Mouse (Mus musculus) MEL (cell line): ENCODE data around the gene Mtg2. TPM values are rescaled to one million over a fixed set of nuclear protein-coding genes. Genes with fewer than 3 reads are reported as not detected.

Experiments used
- DNase-seq: peaks from one replicate; pipeline ENCODE4 v3.0.0; 2011; ENCODE audit warnings: low read depth, low spot score
- H3K27ac ChIP-seq: 2 replicates; pipeline ENCODE4 v1.5.1; 2012; ENCODE audit warnings: low read depth, mild to moderate bottlenecking, control low read depth, low read length, moderate library complexity; ENCODE audit not compliant: control insufficient read depth
- H3K27me3 ChIP-seq, 2 experiments: fragments of 150-350 bp in 1 of 2; sonication (generic) in 1 of 2; 2 replicates each; pipeline ENCODE4 v1.6.1; 2012; ENCODE audit warnings: low read length in 2 of 2, mild to moderate bottlenecking in 2 of 2, improper control_type of control experiment in 1 of 2, moderate library complexity in 1 of 2; ENCODE audit not compliant: insufficient read depth in 2 of 2, control insufficient read depth in 1 of 2
- H3K36me3 ChIP-seq, 2 experiments: 2 replicates each; pipeline ENCODE4 v1.6.1; 2012 to 2014; ENCODE audit warnings: low read length in 2 of 2, improper control_type of control experiment in 1 of 2, inconsistent platforms in 1 of 2, mild to moderate bottlenecking in 1 of 2; ENCODE audit not compliant: insufficient read depth in 2 of 2, control insufficient read depth in 1 of 2
- H3K4me1 ChIP-seq, 2 experiments: fragments of 150-350 bp in 1 of 2; sonication (generic) in 1 of 2; 2 replicates each; pipeline ENCODE4 v1.6.1; 2012; ENCODE audit warnings: low read length in 2 of 2, improper control_type of control experiment in 1 of 2, mild to moderate bottlenecking in 1 of 2; ENCODE audit not compliant: insufficient read depth in 2 of 2, control insufficient read depth in 1 of 2
- H3K4me3 ChIP-seq, 2 experiments: fragments of 150-350 bp in 1 of 2; sonication (generic) in 1 of 2; 2 replicates each; pipeline ENCODE4 v1.5.1; 2012; ENCODE audit warnings: low read depth in 2 of 2, low read length in 2 of 2, mild to moderate bottlenecking in 2 of 2, moderate library complexity in 2 of 2, control low read depth in 1 of 2, improper control_type of control experiment in 1 of 2; ENCODE audit not compliant: control insufficient read depth in 1 of 2, insufficient read depth in 1 of 2
- H3K79me2 ChIP-seq: 2 replicates; pipeline ENCODE4 v1.6.1; 2012; ENCODE audit warnings: mild to moderate bottlenecking, low read length, moderate library complexity; ENCODE audit not compliant: control insufficient read depth, poor library complexity, insufficient read depth
- H3K9ac ChIP-seq: 2 replicates; pipeline ENCODE4 v1.6.1; 2012; ENCODE audit warnings: low read depth, mild to moderate bottlenecking, control low read depth, low read length, moderate library complexity; ENCODE audit not compliant: control insufficient read depth, poor library complexity, severe bottlenecking
- H3K9me3 ChIP-seq: fragments of 150-350 bp; sonication (generic); replicated peaks from 2 replicates; pipeline ENCODE4 v1.6.1; 2012; ENCODE audit warnings: mild to moderate bottlenecking, low read length, improper control_type of control experiment, moderate library complexity; ENCODE audit not compliant: insufficient read depth
- BHLHE40 ChIP-seq: IDR thresholded peaks from 2 replicates; pipeline ENCODE4 v1.6.1; 2012; ENCODE audit warnings: low read depth, mild to moderate bottlenecking, inconsistent platforms, low read length, improper control_type of control experiment, borderline replicate concordance
- CHD1 ChIP-seq: IDR thresholded peaks from 2 replicates; pipeline ENCODE4 v1.6.1; 2012; ENCODE audit warnings: low read depth, mild to moderate bottlenecking, inconsistent platforms, low read length, improper control_type of control experiment
- CTCF ChIP-seq, 3 experiments: IDR thresholded peaks in 2 of 3; conservative IDR thresholded peaks in 1 of 3; 2 replicates each; pipeline ENCODE4 v1.5.1; 2011 to 2012; ENCODE audit warnings: low read length in 3 of 3, low read depth in 2 of 3, mild to moderate bottlenecking in 2 of 3, improper control_type of control experiment in 1 of 3, inconsistent platforms in 1 of 3, mixed read lengths in 1 of 3, moderate library complexity in 1 of 3; ENCODE audit not compliant: control insufficient read depth in 1 of 3, insufficient read depth in 1 of 3, poor library complexity in 1 of 3, severe bottlenecking in 1 of 3
- ELF1 ChIP-seq: IDR thresholded peaks from 2 replicates; pipeline ENCODE4 v1.6.1; 2014; ENCODE audit warnings: low read depth, mild to moderate bottlenecking, inconsistent platforms, low read length, improper control_type of control experiment, moderate library complexity
- EP300 ChIP-seq, 2 experiments: IDR thresholded peaks; 2 replicates each; pipeline ENCODE4 v1.6.1; 2011; ENCODE audit warnings: improper control_type of control experiment in 2 of 2, low read length in 2 of 2, low read depth in 1 of 2, mild to moderate bottlenecking in 1 of 2
- ETS1 ChIP-seq: IDR thresholded peaks from 2 replicates; pipeline ENCODE4 v1.6.1; 2012; ENCODE audit warnings: low read depth, mild to moderate bottlenecking, inconsistent platforms, low read length, improper control_type of control experiment, moderate library complexity
- GATA1 ChIP-seq: IDR thresholded peaks from 2 replicates; pipeline ENCODE4 v1.6.1; 2011; ENCODE audit warnings: low read depth, low read length, improper control_type of control experiment
- HCFC1 ChIP-seq: IDR thresholded peaks from 2 replicates; pipeline ENCODE4 v1.6.1; 2012; ENCODE audit warnings: low read depth, mild to moderate bottlenecking, inconsistent platforms, low read length, improper control_type of control experiment, moderate library complexity
- JUND ChIP-seq: IDR thresholded peaks from 2 replicates; pipeline ENCODE4 v1.6.1; 2011; ENCODE audit warnings: low read depth, mild to moderate bottlenecking, improper control_type of control experiment, low read length
- MAX ChIP-seq: IDR thresholded peaks from 2 replicates; pipeline ENCODE4 v1.6.1; 2011; ENCODE audit warnings: low read length, improper control_type of control experiment
- MAZ ChIP-seq: IDR thresholded peaks from 2 replicates; pipeline ENCODE4 v1.6.1; 2012; ENCODE audit warnings: low read depth, mild to moderate bottlenecking, inconsistent platforms, low read length, improper control_type of control experiment
- MEF2A ChIP-seq: IDR thresholded peaks from 2 replicates; pipeline ENCODE4 v1.6.1; 2014; ENCODE audit warnings: low read depth, mild to moderate bottlenecking, inconsistent platforms, low read length, improper control_type of control experiment; ENCODE audit not compliant: poor library complexity, insufficient replicate concordance, severe bottlenecking; ENCODE audit errors: extremely low read depth
- MXI1 ChIP-seq: IDR thresholded peaks from 2 replicates; pipeline ENCODE4 v1.6.1; 2011; ENCODE audit warnings: mild to moderate bottlenecking, low read depth, low read length, improper control_type of control experiment
- MYB ChIP-seq: IDR thresholded peaks from 2 replicates; pipeline ENCODE4 v1.6.1; 2011; ENCODE audit warnings: mild to moderate bottlenecking, low read depth, low read length, improper control_type of control experiment
- NELFE ChIP-seq: IDR thresholded peaks from 2 replicates; pipeline ENCODE4 v1.6.1; 2011; ENCODE audit warnings: low read depth, low read length, improper control_type of control experiment
- NRF1 ChIP-seq: IDR thresholded peaks from 2 replicates; pipeline ENCODE4 v1.6.1; 2014; ENCODE audit warnings: low read depth, mild to moderate bottlenecking, inconsistent platforms, low read length, improper control_type of control experiment, moderate library complexity; ENCODE audit not compliant: poor library complexity, insufficient read depth, severe bottlenecking
- POLR2A ChIP-seq, 2 experiments: IDR thresholded peaks; 2 replicates each; pipeline ENCODE4 v1.6.1; 2011 to 2012; ENCODE audit warnings: low read length in 2 of 2, mild to moderate bottlenecking in 2 of 2, control low read depth in 1 of 2, improper control_type of control experiment in 1 of 2, low read depth in 1 of 2, moderate library complexity in 1 of 2; ENCODE audit not compliant: control insufficient read depth in 1 of 2, insufficient read depth in 1 of 2, poor library complexity in 1 of 2
- POLR2AphosphoS2 ChIP-seq: IDR thresholded peaks from 2 replicates; pipeline ENCODE4 v1.6.1; 2011; ENCODE audit warnings: low read length, improper control_type of control experiment
- POLR2AphosphoS5 ChIP-seq: IDR thresholded peaks from 2 replicates; pipeline ENCODE4 v1.6.1; 2012; ENCODE audit warnings: low read depth, borderline replicate concordance, mild to moderate bottlenecking, inconsistent platforms, low read length, moderate library complexity, mixed read lengths
- SIN3A ChIP-seq: IDR thresholded peaks from 2 replicates; pipeline ENCODE4 v1.6.1; 2012; ENCODE audit warnings: low read length, improper control_type of control experiment, inconsistent platforms
- SMC3 ChIP-seq: IDR thresholded peaks from 2 replicates; pipeline ENCODE4 v1.6.1; 2011; ENCODE audit warnings: low read depth, low read length, improper control_type of control experiment
- TAL1 ChIP-seq: IDR thresholded peaks from 2 replicates; pipeline ENCODE4 v1.6.1; 2012; ENCODE audit warnings: mild to moderate bottlenecking, inconsistent platforms, low read length, moderate library complexity, mixed read lengths
- TBP ChIP-seq: IDR thresholded peaks from 2 replicates; pipeline ENCODE4 v1.8.0; 2011; ENCODE audit warnings: low read depth, low read length, improper control_type of control experiment
- TCF12 ChIP-seq: IDR thresholded peaks from 2 replicates; pipeline ENCODE4 v1.6.1; 2014; ENCODE audit warnings: low read depth, mild to moderate bottlenecking, inconsistent platforms, low read length, improper control_type of control experiment, moderate library complexity
- USF1 ChIP-seq: IDR thresholded peaks from 2 replicates; pipeline ENCODE4 v1.6.1; 2014; ENCODE audit warnings: low read depth, mild to moderate bottlenecking, inconsistent platforms, low read length, improper control_type of control experiment, moderate library complexity
- ZC3H11A ChIP-seq: IDR thresholded peaks from 2 replicates; pipeline ENCODE4 v1.6.1; 2012; ENCODE audit warnings: low read depth, mild to moderate bottlenecking, inconsistent platforms, low read length, improper control_type of control experiment
- ZKSCAN1 ChIP-seq: IDR thresholded peaks from 2 replicates; pipeline ENCODE4 v1.6.1; 2012; ENCODE audit warnings: low read depth, mild to moderate bottlenecking, inconsistent platforms, low read length, improper control_type of control experiment, moderate library complexity
- ZMIZ1 ChIP-seq: IDR thresholded peaks from 2 replicates; pipeline ENCODE4 v1.6.1; 2012; ENCODE audit warnings: low read depth, mild to moderate bottlenecking, inconsistent platforms, low read length, improper control_type of control experiment, moderate library complexity
- polyA plus RNA-seq, 2 experiments: library from polyadenylated mRNA; stranded (reverse) in 1 of 2; unstranded in 1 of 2; fragments of >175 nt in 1 of 2; fragments of >200 nt in 1 of 2; gene quantifications; 2 replicates each; pipeline versions ENCODE4 v1.2.1 to v1.2.4; 2012; ENCODE audit warnings: low replicate concordance in 2 of 2, low read depth in 1 of 2; ENCODE audit not compliant: insufficient read length in 2 of 2, insufficient read depth in 1 of 2, missing spikeins in 1 of 2
- total RNA-seq: library from RNA; depleted of rRNA; stranded (reverse); fragments of 300-350 nt; gene quantifications from 2 replicates; pipeline ENCODE4 v1.2.3, GENCODE M21; 2012

The Mtg2 gene
- total and polyA plus RNA-seq, 3 experiments = 30.9 to 35.2 TPM; not detected in 1

DNA sequence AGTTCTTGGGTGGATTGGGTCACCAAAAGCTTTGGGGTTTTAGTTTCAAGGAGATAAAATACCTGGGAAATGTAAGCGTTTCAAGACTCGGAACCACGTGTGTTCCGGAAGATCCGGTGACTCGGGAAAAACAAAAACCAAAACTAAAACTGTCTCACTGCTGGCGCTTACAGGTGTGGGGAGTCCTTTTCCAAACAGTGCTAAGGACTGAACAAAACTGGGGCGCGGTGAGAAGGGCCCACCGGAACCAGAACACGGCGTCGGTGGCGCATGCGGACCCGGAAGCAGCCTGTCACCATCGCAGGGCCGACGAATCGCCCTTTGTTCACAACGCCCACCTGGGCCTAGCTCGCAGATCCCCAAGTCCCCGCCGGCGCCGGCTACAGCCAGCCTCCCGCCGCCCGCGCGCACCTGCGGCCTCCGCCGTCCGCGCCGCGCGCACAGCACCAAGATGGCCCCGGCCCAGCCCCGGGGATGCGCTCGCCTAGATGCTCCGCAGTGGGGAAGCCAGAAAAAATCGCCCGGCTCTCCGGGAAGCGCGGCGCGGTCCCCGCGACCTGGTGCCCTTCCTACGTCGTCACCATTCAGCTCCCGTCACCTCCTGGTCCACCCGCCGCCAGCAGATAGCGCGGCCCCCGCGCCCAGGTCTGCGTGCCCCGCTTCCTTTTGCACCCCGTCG, 28.7 kb upstream of the Mtg2 start:
- Histone ChIP-seq H3K9ac (peak overlapping the region; percentile 95), H3K27me3 (no peaks in the 10 kb centered on the region), H3K4me3 (peak overlapping the region; percentile 87 to 91), H3K79me2 (peaks cover 43% of the 10 kb centered on the region), H3K36me3 (peaks cover 13 to 18% of the 10 kb centered on the region in 2 experiments), H3K9me3 (no peaks in the 10 kb centered on the region), H3K27ac (peak overlapping the region; percentile 75), H3K4me1 (peaks cover 4 to 17% of the 10 kb centered on the region in 2 experiments; a peak in 3 of 4 replicates)
- TF ChIP-seq SIN3A (peak; percentile 59), USF1 (peak; percentile 72), BHLHE40 (no peak), CHD1 (0 out of 2 replicates have a peak, but pooled peaks have one; percentile 6), CTCF (IDR thresholded peaks at IDR 0.05 in 2 of 3, conservative IDR thresholded peaks at IDR 0.05 in 1 of 3; ENCODE audit: control insufficient read depth in 1 of 3, insufficient read depth in 1 of 3, low read depth in 2 of 3, low read length in 3 of 3, poor library complexity in 1 of 3, severe bottlenecking in 1 of 3) (no peak), GATA1 (no peak), NRF1 (peak; percentile 33; the same call in 1 of the 2 replicates), MXI1 (peak; percentile 90), MAX (peak; percentile 80), ELF1 (0 out of 2 replicates have a peak, but pooled peaks have one; percentile 30), POLR2AphosphoS5 (no peak), TCF12 (no peak), ZC3H11A (no peak)
- no peak for DNase-seq

DNA sequence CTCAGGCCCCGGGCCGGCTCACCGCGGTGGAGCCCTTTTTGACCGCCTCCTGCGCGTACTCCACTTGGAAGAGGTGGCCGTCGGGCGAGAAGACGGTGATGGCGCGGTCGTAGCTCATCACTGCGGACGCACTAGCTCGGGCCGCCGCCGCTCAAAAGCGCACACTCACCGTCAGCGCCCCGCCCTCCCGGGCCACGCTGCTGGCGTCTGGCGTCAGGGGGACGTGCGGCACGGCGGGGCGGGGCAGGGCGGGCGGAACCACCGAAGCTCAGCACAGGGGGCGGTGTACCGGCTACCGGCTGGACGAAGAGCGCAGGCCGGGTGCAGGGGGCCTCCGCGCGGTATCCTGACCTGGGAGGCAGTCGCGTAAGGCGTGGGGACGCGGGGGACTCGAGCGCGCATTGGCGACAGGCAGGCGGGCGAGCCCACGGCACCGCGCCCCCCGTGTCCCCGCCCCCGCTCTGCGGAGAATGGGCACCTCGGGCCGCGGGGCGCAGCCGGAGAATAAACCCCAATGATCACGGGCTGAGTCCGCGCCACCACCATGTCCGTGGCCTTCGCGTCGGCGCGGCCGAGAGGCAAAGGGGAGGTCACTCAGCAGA, 28.0 kb upstream of the Mtg2 start, which contains the start of the genes Psma7 and Ss18l1:
Gene Psma7, minus strand, starts transcription at position 178 of the 602 bp plus-strand sequence.
Gene Ss18l1, plus strand, starts transcription at position 254 of the 602 bp plus-strand sequence.
- Histone ChIP-seq H3K9ac (peak within 1 kb of the TSS; percentile 95), H3K4me1 (peaks cover 4 to 17% of the 10 kb centered on the region in 2 experiments; a peak in 3 of 4 replicates), H3K79me2 (peaks cover 43% of the 10 kb centered on the region), H3K36me3 (peaks cover 12 to 13% of the 10 kb centered on the region in 2 experiments), H3K9me3 (no peaks in the 10 kb centered on the region), H3K4me3 (peak within 1 kb of the TSS; percentile 87 to 91), H3K27me3 (no peaks in the 10 kb centered on the region), H3K27ac (peak within 1 kb of the TSS; percentile 75)
- DNase-seq = peak; percentile 94
- peak; percentile 64 for TF ChIP-seq POLR2AphosphoS2
- TF ChIP-seq MYB = no peak
- TF ChIP-seq POLR2A (IDR thresholded peaks at IDR 0.05; ENCODE audit: control insufficient read depth in 1 of 2, insufficient read depth in 1 of 2, low read depth in 1 of 2, low read length in 2 of 2, poor library complexity in 1 of 2) = peak; percentile 56 to 88
- TF ChIP-seq HCFC1 = peak; percentile 75; the same call in 1 of the 2 replicates
- TF ChIP-seq MAZ = peak; percentile 45; the same call in 1 of the 2 replicates
- TF ChIP-seq ETS1 = 0 out of 2 replicates have a peak, but pooled peaks have one; percentile 7
- TF ChIP-seq ZMIZ1 = peak; percentile 84; the same call in 1 of the 2 replicates
- TF ChIP-seq TAL1 = no peak
- no peak for TF ChIP-seq SMC3
- TF ChIP-seq NELFE = peak; percentile 81
- peak; percentile 54; the same call in 1 of the 2 replicates for TF ChIP-seq TCF12
- TF ChIP-seq ELF1 = no peak; the same call in 1 of the 2 replicates
- TF ChIP-seq ZC3H11A = no peak
- TF ChIP-seq BHLHE40 = no peak
- TF ChIP-seq MEF2A = no peak
- TF ChIP-seq EP300 (IDR thresholded peaks at IDR 0.05; ENCODE audit: low read depth in 1 of 2, low read length in 2 of 2) = 0 out of 4 replicates have a peak, but pooled peaks of 1 of the 2 experiments have one; percentile 2
- no peak for TF ChIP-seq TBP
- TF ChIP-seq SIN3A = peak; percentile 57
- no peak for TF ChIP-seq JUND
- peak; percentile 70 for TF ChIP-seq MXI1
- TF ChIP-seq ZKSCAN1 = no peak
- peak; percentile 98 for TF ChIP-seq CHD1
- TF ChIP-seq NRF1 = peak; percentile 46; the same call in 1 of the 2 replicates
